Mouse (Mus musculus): ENCODE measurements around the gene Gpatch3. TPM values are rescaled to one million over a fixed set of nuclear protein-coding genes. Genes with fewer than 3 reads are reported as not detected.

Gene Gpatch3
- total and polyA plus RNA-seq, 3 experiments, result 1.9 to 5.0 (median 3.4) TPM

- under 1% methylated on average over 41 of the region's 41 CpGs for WGBS
- intact Hi-C loops (cut with DNase I), result no loop called here
- no peaks in the 10 kb centered on the region for H3K27me3 ChIP-seq (ENCODE audit: control insufficient read depth, insufficient read depth, low read length)
- H3K4me1 ChIP-seq (ENCODE audit: control insufficient read depth, insufficient read depth, low read length), result peaks cover 3% of the 10 kb centered on the region
- peak overlapping the region; percentile 82 for H3K9ac ChIP-seq (ENCODE audit: low read depth, low read length)
- H3K79me2 ChIP-seq (replicated peaks; ENCODE audit: control insufficient read depth, insufficient read depth, low read length), result no peaks in the 10 kb centered on the region
- peak overlapping the region; percentile 69 for H3K27ac ChIP-seq
- H3K36me3 ChIP-seq (ENCODE audit: control insufficient read depth, insufficient read depth, low read length), result no peaks in the 10 kb centered on the region
- H3K4me3 ChIP-seq, result peak overlapping the region; percentile 62
- DNase-seq, result no peak
- TF ChIP-seq POLR2A (IDR thresholded peaks at IDR 0.05; ENCODE audit: insufficient read depth, low read depth, low read length), result no peak
- TF ChIP-seq EP300 (IDR thresholded peaks at IDR 0.05; ENCODE audit: insufficient read depth, low read depth, low read length), result no peak
- TF ChIP-seq CTCF (IDR thresholded peaks at IDR 0.05), result no peak
Measured at GRCm38 (mm10) chr4:133574843-133575202, 278 bp downstream of the Gpatch3 start.

GRCm38 (mm10) chr4:133577983-133578382 is 3.4 kb downstream of the Gpatch3 start:
- Histone ChIP-seq H3K36me3 (ENCODE audit: control insufficient read depth, insufficient read depth, low read length) (no peaks in the 10 kb centered on the region), H3K79me2 (replicated peaks; ENCODE audit: control insufficient read depth, insufficient read depth, low read length) (no peaks in the 10 kb centered on the region), H3K27ac (no peak overlapping the region), H3K9ac (ENCODE audit: low read depth, low read length) (no peak overlapping the region), H3K27me3 (ENCODE audit: control insufficient read depth, insufficient read depth, low read length) (no peaks in the 10 kb centered on the region), H3K4me1 (ENCODE audit: control insufficient read depth, insufficient read depth, low read length) (peaks cover 3% of the 10 kb centered on the region), H3K4me3 (no peak overlapping the region)
- 76% methylated on average over 12 of the region's 12 CpGs for WGBS
- no peak for DNase-seq
- no peak for TF ChIP-seq POLR2A (IDR thresholded peaks at IDR 0.05; ENCODE audit: insufficient read depth, low read depth, low read length)
- no peak for TF ChIP-seq EP300 (IDR thresholded peaks at IDR 0.05; ENCODE audit: insufficient read depth, low read depth, low read length)
- TF ChIP-seq CTCF (IDR thresholded peaks at IDR 0.05), result no peak
- intact Hi-C loops (cut with DNase I), result no loop called here

- Histone ChIP-seq H3K9ac (ENCODE audit: low read depth, low read length) (peak overlapping the region; percentile 67), H3K79me2 (replicated peaks; ENCODE audit: control insufficient read depth, insufficient read depth, low read length) (peaks cover 3% of the 10 kb centered on the region), H3K4me3 (peak overlapping the region; percentile 86), H3K4me1 (ENCODE audit: control insufficient read depth, insufficient read depth, low read length) (peaks cover 3% of the 10 kb centered on the region), H3K27ac (peak overlapping the region; percentile 76), H3K36me3 (ENCODE audit: control insufficient read depth, insufficient read depth, low read length) (no peaks in the 10 kb centered on the region), H3K27me3 (ENCODE audit: control insufficient read depth, insufficient read depth, low read length) (no peaks in the 10 kb centered on the region)
- intact Hi-C loops (cut with DNase I), result no loop called here
- 52% methylated on average over 6 of the region's 6 CpGs for WGBS
- TF ChIP-seq EP300 (IDR thresholded peaks at IDR 0.05; ENCODE audit: insufficient read depth, low read depth, low read length) (no peak), POLR2A (IDR thresholded peaks at IDR 0.05; ENCODE audit: insufficient read depth, low read depth, low read length) (no peak), CTCF (IDR thresholded peaks at IDR 0.05) (no peak)
- peak in 1 of 2 experiments; percentile 23 for DNase-seq
Measured at GRCm38 (mm10) chr4:133583690-133584058, 9.1 kb downstream of the Gpatch3 start.

GRCm38 (mm10) chr4:133584059-133584951 is 9.8 kb downstream of the Gpatch3 start, which contains the start of gene Gpn2:
TSS of gene Gpn2 (plus strand) at chr4:133584362.
- WGBS, result under 1% methylated on average over 65 of the region's 65 CpGs
- DNase-seq, result peak; percentile 84 to 87
- TF ChIP-seq CTCF (IDR thresholded peaks at IDR 0.05) (no peak), EP300 (IDR thresholded peaks at IDR 0.05; ENCODE audit: insufficient read depth, low read depth, low read length) (peak; percentile 71), POLR2A (IDR thresholded peaks at IDR 0.05; ENCODE audit: insufficient read depth, low read depth, low read length) (peak; percentile 93)
- H3K9ac ChIP-seq (ENCODE audit: low read depth, low read length), result peak within 1 kb of the TSS; percentile 79
- no peaks in the 10 kb centered on the region for H3K27me3 ChIP-seq (ENCODE audit: control insufficient read depth, insufficient read depth, low read length)
- peak within 1 kb of the TSS; percentile 86 for H3K4me3 ChIP-seq
- peaks cover 3% of the 10 kb centered on the region for H3K79me2 ChIP-seq (replicated peaks; ENCODE audit: control insufficient read depth, insufficient read depth, low read length)
- no peaks in the 10 kb centered on the region for H3K36me3 ChIP-seq (ENCODE audit: control insufficient read depth, insufficient read depth, low read length)
- peaks cover 3% of the 10 kb centered on the region for H3K4me1 ChIP-seq (ENCODE audit: control insufficient read depth, insufficient read depth, low read length)
- intact Hi-C loops (cut with DNase I), result no loop called here
- H3K27ac ChIP-seq, result peak within 1 kb of the TSS; percentile 76

- TF ChIP-seq EP300 (IDR thresholded peaks at IDR 0.05; ENCODE audit: insufficient read depth, low read depth, low read length), result peak; percentile 98
- TF ChIP-seq POLR2A (IDR thresholded peaks at IDR 0.05; ENCODE audit: insufficient read depth, low read depth, low read length), result no peak
- peak; percentile 94 for TF ChIP-seq CTCF (IDR thresholded peaks at IDR 0.05)
- peak; percentile 66 to 83 for DNase-seq
- Histone ChIP-seq H3K4me3 (no peak overlapping the region), H3K27me3 (ENCODE audit: control insufficient read depth, insufficient read depth, low read length) (no peaks in the 10 kb centered on the region), H3K36me3 (ENCODE audit: control insufficient read depth, insufficient read depth, low read length) (no peaks in the 10 kb centered on the region), H3K9ac (ENCODE audit: low read depth, low read length) (no peak overlapping the region), H3K27ac (no peak overlapping the region), H3K79me2 (replicated peaks; ENCODE audit: control insufficient read depth, insufficient read depth, low read length) (no peaks in the 10 kb centered on the region), H3K4me1 (ENCODE audit: control insufficient read depth, insufficient read depth, low read length) (no peaks in the 10 kb centered on the region; the same call in 1 of the 2 replicates)
- WGBS, result 22% methylated on average over 7 of the region's 7 CpGs
- intact Hi-C loops (cut with DNase I), result loop anchor here (1.0 kb wide), 2 partner anchors 17 to 237 kb away; no protein-coding TSS in a partner anchor
Measured at GRCm38 (mm10) chr4:133592570-133592969, 18.0 kb downstream of the Gpatch3 start.

- Histone ChIP-seq H3K4me3 (no peak overlapping the region), H3K36me3 (ENCODE audit: control insufficient read depth, insufficient read depth, low read length) (no peaks in the 10 kb centered on the region), H3K79me2 (replicated peaks; ENCODE audit: control insufficient read depth, insufficient read depth, low read length) (no peaks in the 10 kb centered on the region), H3K27me3 (ENCODE audit: control insufficient read depth, insufficient read depth, low read length) (no peaks in the 10 kb centered on the region), H3K27ac (no peak overlapping the region), H3K9ac (ENCODE audit: low read depth, low read length) (no peak overlapping the region), H3K4me1 (ENCODE audit: control insufficient read depth, insufficient read depth, low read length) (no peaks in the 10 kb centered on the region; the same call in 1 of the 2 replicates)
- TF ChIP-seq EP300 (IDR thresholded peaks at IDR 0.05; ENCODE audit: insufficient read depth, low read depth, low read length) (no peak), POLR2A (IDR thresholded peaks at IDR 0.05; ENCODE audit: insufficient read depth, low read depth, low read length) (no peak), CTCF (IDR thresholded peaks at IDR 0.05) (no peak)
- 68% methylated on average over 7 of the region's 7 CpGs for WGBS
- intact Hi-C loops (cut with DNase I), result loop anchor here (5.0 kb wide), 1 partner anchor 37 kb away; no protein-coding TSS in a partner anchor
- no peak for DNase-seq
Measured at GRCm38 (mm10) chr4:133595538-133595937, 21.0 kb downstream of the Gpatch3 start.

Data from heart, adult 2 months (tissue).